8 mouse cellular contexts compared by ENCODE assay signal in genomic region chr10:105572301-105572700, GRCm38 (mm10). TPM values are rescaled to one million over a fixed set of nuclear protein-coding genes. Genes with fewer than 3 reads are reported as not detected.
DNase-seq lines count a peak whose midpoint lies in the region; ATAC-seq and TF ChIP-seq lines count a peak whose summit lies in the region.

No protein-coding gene starts in this region.

- 61% methylated on average over 7 of the region's 7 CpGs for WGBS in heart, embryonic 15.5 days
- 34% methylated on average over 7 of the region's 7 CpGs for WGBS in embryonic facial prominence, embryonic 13.5 days
- 30% methylated on average over 7 of the region's 7 CpGs for WGBS in hindbrain, postnatal 0 days
- 16% methylated on average over 7 of the region's 7 CpGs for WGBS in midbrain, embryonic 16.5 days

- ATAC-seq in heart, embryonic 15.5 days (replicated peaks; ENCODE audit: insufficient number of reproducible peaks, insufficient read depth, low FRiP score, low read depth) = no peak
- ATAC-seq in embryonic facial prominence, embryonic 13.5 days (ENCODE audit: insufficient number of reproducible peaks, insufficient read depth, low FRiP score, low TSS enrichment, low read depth) = no peak
- no peak for ATAC-seq in hindbrain, postnatal 0 days
- ATAC-seq in midbrain, embryonic 16.5 days = no peak
- no peak for ATAC-seq in megakaryocyte, adult 5-6 weeks (ENCODE audit: poor library complexity, severe bottlenecking)

- H3K9ac ChIP-seq in heart, embryonic 15.5 days = no peak overlapping the region; the same call in 1 of the 2 replicates
- H3K9ac ChIP-seq in embryonic facial prominence, embryonic 13.5 days = peak overlapping the region; percentile 84
- 0 out of 2 replicates have a peak overlapping the region, but pooled peaks have one; percentile 38 for H3K9ac ChIP-seq in hindbrain, postnatal 0 days (replicated peaks; ENCODE audit: low read length)
- H3K9ac ChIP-seq in midbrain, embryonic 16.5 days (ENCODE audit: low read depth, low read length) = 0 out of 2 replicates have a peak overlapping the region, but pooled peaks have one; percentile 8

- TF ChIP-seq CTCF in hindbrain, postnatal 0 days (IDR thresholded peaks at IDR 0.05; ENCODE audit: low read depth) = no peak

- no peak overlapping the region for H3K27ac ChIP-seq in heart, embryonic 15.5 days
- H3K27ac ChIP-seq in embryonic facial prominence, embryonic 13.5 days = no peak overlapping the region
- H3K27ac ChIP-seq in hindbrain, postnatal 0 days = no peak overlapping the region
- H3K27ac ChIP-seq in midbrain, embryonic 16.5 days (ENCODE audit: low read length) = no peak overlapping the region

- intact Hi-C loops in heart, postnatal 14 days (cut with DNase I) = loop anchor here (10.0 kb wide), 2 partner anchors 142 to 458 kb away; no protein-coding TSS in a partner anchor

- H3K4me2 ChIP-seq in heart, embryonic 15.5 days = peak overlapping the region; percentile 77
- H3K4me2 ChIP-seq in embryonic facial prominence, embryonic 13.5 days = peak overlapping the region; percentile 86
- H3K4me2 ChIP-seq in hindbrain, postnatal 0 days (ENCODE audit: low read depth, low read length) = peak overlapping the region; percentile 81
- H3K4me2 ChIP-seq in midbrain, embryonic 16.5 days (ENCODE audit: low read length) = peak overlapping the region; percentile 58

- no peak for DNase-seq in heart, postnatal 14 days
- DNase-seq in hindbrain, postnatal 0 days (ENCODE audit: low spot score) = peak; percentile 22
- DNase-seq in spleen, postnatal 14 days (ENCODE audit: low spot score in 2 of 2) = no peak
- no peak for DNase-seq in left cerebral cortex, adult 9 months (ENCODE audit: low spot score in 2 of 2)

- H3K9me3 ChIP-seq in heart, embryonic 15.5 days (replicated peaks) = no peaks in the 10 kb centered on the region
- H3K9me3 ChIP-seq in embryonic facial prominence, embryonic 13.5 days = no peaks in the 10 kb centered on the region
- no peaks in the 10 kb centered on the region for H3K9me3 ChIP-seq in hindbrain, postnatal 0 days (ENCODE audit: low read length)
- no peaks in the 10 kb centered on the region for H3K9me3 ChIP-seq in midbrain, embryonic 16.5 days (replicated peaks; ENCODE audit: control insufficient read depth, low read length, poor library complexity, severe bottlenecking)

- no peaks in the 10 kb centered on the region for H3K36me3 ChIP-seq in heart, embryonic 15.5 days
- H3K36me3 ChIP-seq in embryonic facial prominence, embryonic 13.5 days = 0 out of 2 replicates have a peak, but pooled peaks cover 5% of the 10 kb centered on the region
- no peaks in the 10 kb centered on the region for H3K36me3 ChIP-seq in hindbrain, postnatal 0 days (ENCODE audit: insufficient read depth, low read length)
- no peaks in the 10 kb centered on the region for H3K36me3 ChIP-seq in midbrain, embryonic 16.5 days (ENCODE audit: control insufficient read depth, insufficient read depth, low read length)

- H3K4me3 ChIP-seq in heart, embryonic 15.5 days = peak overlapping the region; percentile 92
- H3K4me3 ChIP-seq in embryonic facial prominence, embryonic 13.5 days = peak overlapping the region; percentile 82
- peak overlapping the region; percentile 58 for H3K4me3 ChIP-seq in hindbrain, postnatal 0 days (ENCODE audit: low read length)
- H3K4me3 ChIP-seq in midbrain, embryonic 16.5 days (ENCODE audit: low read depth, low read length) = peak overlapping the region; percentile 84

- no peaks in the 10 kb centered on the region for H3K27me3 ChIP-seq in heart, embryonic 15.5 days
- no peaks in the 10 kb centered on the region for H3K27me3 ChIP-seq in embryonic facial prominence, embryonic 13.5 days
- H3K27me3 ChIP-seq in hindbrain, postnatal 0 days (ENCODE audit: insufficient read depth, low read length) = no peaks in the 10 kb centered on the region
- H3K27me3 ChIP-seq in midbrain, embryonic 16.5 days (ENCODE audit: control insufficient read depth, insufficient read depth, low read depth, low read length) = no peaks in the 10 kb centered on the region

- H3K4me1 ChIP-seq in heart, embryonic 15.5 days (replicated peaks) = peaks cover 14% of the 10 kb centered on the region
- H3K4me1 ChIP-seq in embryonic facial prominence, embryonic 13.5 days = peaks cover 19% of the 10 kb centered on the region
- no peaks in the 10 kb centered on the region; the same call in 1 of the 2 replicates for H3K4me1 ChIP-seq in hindbrain, postnatal 0 days (ENCODE audit: insufficient read depth, low read length)
- peaks cover 23% of the 10 kb centered on the region for H3K4me1 ChIP-seq in midbrain, embryonic 16.5 days (ENCODE audit: control insufficient read depth, insufficient read depth, low read length)

RNA-seq across cellular contexts. Expression of gene Tmtc2, which starts 1.9 kb away (rescaled TPM):
- 3.3 and 4.1 TPM in 2 replicates for polyA plus RNA-seq in heart, embryonic 15.5 days (2015; fragmentation: Nextera tagmentation; extraction: Ambion mirVana)
- 1 to 10 TPM; 5.0 to 5.1 TPM for total RNA-seq in heart, postnatal 14 days (2021)
- 17.0 and 21.1 TPM in 2 replicates for polyA plus RNA-seq in embryonic facial prominence, embryonic 13.5 days (2015; fragmentation: Nextera tagmentation; extraction: Ambion mirVana)
- total RNA-seq in hindbrain, postnatal 0 days (2014; rRNA removed) = 19.3 and 19.4 TPM in 2 replicates
- polyA plus RNA-seq in hindbrain, postnatal 0 days (2015; fragmentation: Nextera tagmentation; extraction: Ambion mirVana) = 7.6 and 8.2 TPM in 2 replicates
- 6.4 and 8.2 TPM in 2 replicates for polyA plus RNA-seq in midbrain, embryonic 16.5 days (2015; fragmentation: Nextera tagmentation; extraction: Ambion mirVana)
- 0.18 TPM in 1 of 2 replicates, not detected in the other for total RNA-seq in megakaryocyte, adult 5-6 weeks (2015)
- 0.07 and 0.20 TPM in 2 replicates for total RNA-seq in megakaryocyte, adult 5-6 weeks (2017)
